Mouse (Mus musculus): ENCODE results near the gene Cacng8.

- TF ChIP-seq GATA1 (IDR thresholded peaks at IDR 0.05; ENCODE audit: borderline replicate concordance, low read length) (no peak), FLI1 (IDR thresholded peaks at IDR 0.05; ENCODE audit: low read length) (no peak)
These were observed 54.2 kb downstream of the Cacng8 start for GRCm38 (mm10) chr7:3444678-3445077.

All from megakaryocyte, embryonic 14.5 days (primary cell).